Mouse (Mus musculus) testis, adult 2 months (tissue): ENCODE results near the gene Ntrk2. TPM values are rescaled to one million over a fixed set of nuclear protein-coding genes. Genes with fewer than 3 reads are reported as not detected.
"Not testable (repeated sequence)": the region's sequence is repeated elsewhere in the genome, so short reads cannot be mapped to it uniquely, and the experiment has no call there.

ENCODE experiments used
- H3K27ac ChIP-seq: fragments of 200-500 bp; 2 replicates; pipeline ENCODE4 v1.5.1; 2012; ENCODE audit warnings: low read depth, low read length; ENCODE audit not compliant: control insufficient read depth, insufficient read depth
- H3K27me3 ChIP-seq: fragments of 200-500 bp; 2 replicates; pipeline ENCODE4 v1.6.1; 2012; ENCODE audit warnings: mild to moderate bottlenecking, low read length, moderate library complexity; ENCODE audit not compliant: control insufficient read depth, insufficient read depth
- H3K36me3 ChIP-seq: fragments of 200-500 bp; 2 replicates; pipeline ENCODE4 v1.6.1; 2012; ENCODE audit warnings: mild to moderate bottlenecking, low read length; ENCODE audit not compliant: control insufficient read depth, insufficient read depth
- H3K4me1 ChIP-seq: fragments of 200-500 bp; 2 replicates; pipeline ENCODE4 v1.6.1; 2012; ENCODE audit warnings: low read length; ENCODE audit not compliant: control insufficient read depth, insufficient read depth
- H3K4me3 ChIP-seq: fragments of 200-500 bp; 2 replicates; pipeline ENCODE4 v1.5.1; 2012; ENCODE audit warnings: low read depth, mild to moderate bottlenecking, low read length, moderate library complexity, mixed read lengths; ENCODE audit not compliant: control insufficient read depth
- CTCF ChIP-seq: fragments of 200-500 bp; IDR thresholded peaks from 2 replicates; pipeline ENCODE4 v1.5.1; 2012; ENCODE audit warnings: low read depth, mild to moderate bottlenecking, inconsistent platforms, low read length, moderate library complexity; ENCODE audit not compliant: control insufficient read depth, insufficient read depth, insufficient replicate concordance
- POLR2A ChIP-seq: fragments of 200-500 bp; IDR thresholded peaks from 2 replicates; pipeline ENCODE4 v1.6.1; 2012; ENCODE audit warnings: low read depth, mild to moderate bottlenecking, inconsistent platforms, low read length, moderate library complexity; ENCODE audit not compliant: control insufficient read depth
- polyA plus RNA-seq: library from polyadenylated mRNA; depleted of rRNA; stranded (reverse); fragments of >200 nt; gene quantifications from 2 replicates; pipeline ENCODE4 v1.2.3, GENCODE M21; 2012

The Ntrk2 gene
- polyA plus RNA-seq, 1 experiment, result 2.0 TPM

DNA sequence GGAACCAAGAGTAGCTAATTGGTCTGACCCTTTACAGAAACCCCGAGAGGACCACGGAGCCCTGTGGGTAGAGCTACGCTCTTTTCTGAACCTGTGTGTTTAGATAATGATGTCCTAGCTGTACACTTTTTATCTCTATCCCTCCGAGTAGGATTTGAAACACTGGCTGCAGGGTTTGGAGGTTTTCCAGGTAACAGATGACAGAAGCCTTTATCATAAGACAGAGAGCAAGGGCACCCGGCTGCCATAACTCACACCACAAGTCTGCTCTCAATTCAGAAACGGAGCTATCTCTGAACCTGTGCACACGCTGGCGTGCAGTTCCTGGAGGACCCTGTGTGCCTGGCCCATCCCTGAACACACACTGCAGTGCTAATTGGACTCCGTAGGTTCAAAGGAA lies 221.1 kb downstream of the Ntrk2 start:
- Histone ChIP-seq H3K36me3 (no peaks in the 10 kb centered on the region), H3K4me3 (no peak overlapping the region), H3K27ac (no peak overlapping the region), H3K4me1 (no peaks in the 10 kb centered on the region), H3K27me3 (no peaks in the 10 kb centered on the region)
- TF ChIP-seq CTCF, result no peak
- no peak for TF ChIP-seq POLR2A

DNA sequence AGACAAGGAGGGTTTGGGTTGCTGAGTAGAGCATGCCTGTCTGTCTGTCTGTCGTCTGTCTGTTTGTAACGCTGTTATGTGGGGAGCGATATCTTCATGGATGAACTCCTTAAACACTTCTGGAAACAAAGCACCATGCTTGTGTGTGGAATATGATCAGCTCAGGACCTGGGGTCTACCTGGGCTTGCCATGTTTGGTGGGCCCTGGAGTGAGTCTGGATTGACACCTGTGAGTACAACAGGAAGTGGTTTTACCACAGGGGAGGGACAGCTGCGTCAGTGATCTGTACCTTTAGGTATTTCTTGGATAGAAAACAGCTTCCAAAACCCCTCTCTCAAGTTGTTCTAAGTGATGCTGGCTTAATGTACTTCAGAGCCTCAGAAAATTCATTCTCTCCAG lies 222.2 kb downstream of the Ntrk2 start:
- no peaks in the 10 kb centered on the region for H3K27me3 ChIP-seq
- H3K4me3 ChIP-seq, result no peak overlapping the region
- TF ChIP-seq POLR2A, result no peak
- no peak for TF ChIP-seq CTCF
- H3K36me3 ChIP-seq, result no peaks in the 10 kb centered on the region
- no peak overlapping the region for H3K27ac ChIP-seq
- H3K4me1 ChIP-seq, result no peaks in the 10 kb centered on the region

GRCm38 (mm10) chr13:59030574-59030973 lies 224.2 kb downstream of the Ntrk2 start:
- no peak overlapping the region for H3K4me3 ChIP-seq
- TF ChIP-seq POLR2A, result no peak
- TF ChIP-seq CTCF, result no peak
- H3K27ac ChIP-seq, result no peak overlapping the region
- no peaks in the 10 kb centered on the region for H3K4me1 ChIP-seq
- no peaks in the 10 kb centered on the region for H3K36me3 ChIP-seq
- H3K27me3 ChIP-seq, result no peaks in the 10 kb centered on the region

GRCm38 (mm10) chr13:59040156-59040915 lies 234.0 kb downstream of the Ntrk2 start:
- Histone ChIP-seq H3K27ac (no peak overlapping the region), H3K36me3 (no peaks in the 10 kb centered on the region), H3K4me3 (no peak overlapping the region), H3K27me3 (no peaks in the 10 kb centered on the region), H3K4me1 (no peaks in the 10 kb centered on the region)
- TF ChIP-seq CTCF (no peak), POLR2A (no peak)

DNA sequence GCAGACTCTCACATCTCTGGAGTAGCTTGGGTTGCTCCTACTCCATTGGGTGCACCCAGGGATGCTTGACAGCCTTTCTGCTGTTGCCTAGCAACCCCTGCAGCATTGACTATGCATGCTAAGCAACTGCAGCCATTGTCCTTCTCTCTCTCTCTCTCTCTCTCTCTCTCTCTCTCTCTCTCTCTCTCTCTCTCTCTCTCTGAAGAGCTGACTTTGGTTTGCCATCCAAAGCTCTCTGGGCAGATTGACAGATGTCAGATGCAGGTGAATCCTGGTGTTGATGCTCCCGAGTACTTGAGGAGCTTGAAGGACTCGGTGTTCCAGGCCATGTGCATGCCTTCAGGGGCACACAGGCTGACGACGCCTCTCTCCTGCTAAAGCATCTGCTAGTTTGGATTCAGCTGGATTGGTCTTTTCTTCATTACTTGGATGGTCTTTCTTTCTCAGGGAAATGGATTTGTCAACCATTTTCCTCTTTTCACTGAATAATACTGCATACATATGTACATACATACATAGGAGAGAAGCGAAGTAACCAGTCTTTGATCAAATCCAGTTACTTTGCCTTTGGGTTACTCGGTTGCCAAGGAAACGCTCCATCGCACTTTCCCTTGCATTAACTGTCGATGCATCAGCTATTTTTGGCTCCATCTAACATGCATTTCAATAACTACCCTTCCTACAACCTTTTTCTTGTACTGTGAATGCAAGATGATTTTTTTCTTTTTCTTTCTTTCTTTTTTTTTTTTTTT lies 234.8 kb downstream of the Ntrk2 start:
- TF ChIP-seq POLR2A (no peak), CTCF (no peak)
- no peaks in the 10 kb centered on the region for H3K27me3 ChIP-seq
- H3K36me3 ChIP-seq, result no peaks in the 10 kb centered on the region
- no peak overlapping the region for H3K4me3 ChIP-seq
- H3K4me1 ChIP-seq, result no peaks in the 10 kb centered on the region
- no peak overlapping the region for H3K27ac ChIP-seq

- Histone ChIP-seq H3K36me3 (no peaks in the 10 kb centered on the region), H3K27me3 (no peaks in the 10 kb centered on the region), H3K4me1 (no peaks in the 10 kb centered on the region; the same call in 1 of the 2 replicates), H3K27ac (no peak overlapping the region), H3K4me3 (no peak overlapping the region)
- no peak for TF ChIP-seq POLR2A
- TF ChIP-seq CTCF, result no peak
Observed at GRCm38 (mm10) chr13:59052188-59052587, 245.8 kb downstream of the Ntrk2 start.

DNA sequence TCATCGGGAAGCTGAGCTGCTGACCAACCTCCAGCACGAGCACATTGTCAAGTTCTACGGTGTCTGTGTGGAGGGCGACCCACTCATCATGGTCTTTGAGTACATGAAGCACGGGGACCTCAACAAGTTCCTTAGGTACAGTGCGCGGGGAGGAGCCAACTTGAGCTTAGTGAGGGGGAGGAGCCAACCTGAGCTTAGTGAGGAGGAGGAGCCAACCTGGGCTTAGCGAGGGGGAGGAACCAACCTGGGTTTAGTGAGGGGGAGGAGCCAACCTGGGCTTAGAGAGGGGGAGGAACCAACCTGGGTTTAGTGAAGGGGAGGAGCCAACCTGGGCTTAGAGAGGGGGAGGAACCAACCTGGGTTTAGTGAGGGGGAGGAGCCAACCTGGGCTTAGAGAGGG lies 248.0 kb downstream of the Ntrk2 start:
- not testable (repeated sequence) for H3K4me1 ChIP-seq, H3K4me3 ChIP-seq, H3K27me3 ChIP-seq, H3K36me3 ChIP-seq, H3K27ac ChIP-seq

DNA sequence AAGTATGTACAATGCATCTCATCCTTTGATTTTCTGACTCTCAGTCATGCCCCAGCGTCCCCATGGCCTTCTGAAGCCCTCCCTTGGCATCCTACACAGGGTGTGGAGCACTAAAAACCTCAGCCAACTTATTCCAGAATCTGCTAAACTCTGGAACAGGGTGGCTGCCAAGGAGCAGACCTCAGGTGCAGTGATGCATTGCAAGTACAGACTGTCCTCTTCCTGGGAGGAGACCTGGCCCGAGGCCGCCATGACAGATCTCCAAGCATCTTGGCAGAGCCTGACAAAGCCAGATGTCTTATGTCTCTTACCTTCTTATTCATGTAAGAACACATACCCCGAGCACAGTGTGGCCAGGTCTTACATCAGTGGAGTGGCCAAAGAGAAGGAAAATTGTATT lies 250.5 kb downstream of the Ntrk2 start:
- Histone ChIP-seq H3K36me3 (no peaks in the 10 kb centered on the region), H3K27me3 (no peaks in the 10 kb centered on the region), H3K4me3 (no peak overlapping the region), H3K4me1 (peaks cover 3% of the 10 kb centered on the region), H3K27ac (no peak overlapping the region)
- TF ChIP-seq POLR2A (no peak), CTCF (no peak)
